Mouse (Mus musculus): Measurements from ENCODE around the gene Map4k4.

DNA sequence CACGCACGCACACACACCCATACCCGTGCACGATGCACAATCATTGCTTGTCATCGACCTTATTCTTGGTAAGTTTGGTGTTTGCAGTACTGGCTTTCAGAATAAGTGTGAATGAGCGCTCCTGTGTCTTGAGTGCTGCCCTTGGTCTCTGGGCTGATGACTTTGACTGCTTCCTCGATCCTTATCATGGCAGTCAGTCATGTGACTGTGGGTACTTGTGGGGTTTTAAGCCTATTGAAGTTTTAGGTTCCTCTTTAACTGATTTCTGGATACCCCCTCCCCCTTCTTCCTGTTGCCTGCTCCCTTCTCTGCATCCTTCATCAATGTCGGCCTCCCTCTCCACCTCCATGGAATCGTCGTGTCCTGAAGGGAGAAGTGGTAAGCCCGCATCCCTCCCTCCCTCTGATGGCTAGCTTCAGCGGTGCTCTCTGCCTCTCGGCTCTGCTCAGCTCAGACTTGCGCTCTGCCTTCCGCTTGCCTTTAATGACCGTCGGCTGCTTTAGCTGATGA lies 107.3 kb downstream of the Map4k4 start:
- no peak for TF ChIP-seq USF1 (IDR thresholded peaks at IDR 0.05; ENCODE audit: low read depth)
- TF ChIP-seq MYOD1 (IDR thresholded peaks at IDR 0.05; ENCODE audit: control insufficient read depth in 1 of 3, insufficient read length in 2 of 3, low read depth in 2 of 3), result no peak
- TF ChIP-seq POLR2A (IDR thresholded peaks at IDR 0.05; ENCODE audit: insufficient read length, low read depth), result no peak
